Mouse (Mus musculus) midbrain, embryonic 10.5 days (tissue): Measurements from ENCODE around the gene Ubfd1. TPM values are rescaled to one million over a fixed set of nuclear protein-coding genes. Genes with fewer than 3 reads are reported as not detected.
"Not testable (repeated sequence)": the region's sequence is repeated elsewhere in the genome, so short reads cannot be mapped to it uniquely, and the experiment has no call there.

Experiments used
- DNase-seq: peaks from one replicate; pipeline ENCODE4 v3.0.0-alpha.2; 2017; ENCODE audit warnings: low spot score
- H3K27ac ChIP-seq: fragments of 300-500 bp; sonication (generic); replicated peaks from 2 replicates; pipeline ENCODE4 v1.5.1; 2016; ENCODE audit warnings: mild to moderate bottlenecking
- H3K27me3 ChIP-seq: fragments of 300-500 bp; sonication (generic); 2 replicates; pipeline ENCODE4 v1.6.1; 2016; ENCODE audit warnings: low read depth, mild to moderate bottlenecking; ENCODE audit not compliant: poor library complexity, severe bottlenecking
- H3K36me3 ChIP-seq: fragments of 300-500 bp; sonication (generic); 2 replicates; pipeline ENCODE4 v1.6.1; 2016; ENCODE audit warnings: mild to moderate bottlenecking, moderate library complexity
- H3K4me1 ChIP-seq: fragments of 300-500 bp; sonication (generic); 2 replicates; pipeline ENCODE4 v1.6.1; 2016
- H3K4me3 ChIP-seq: fragments of 300-500 bp; sonication (generic); 2 replicates; pipeline ENCODE4 v1.5.1; 2016; ENCODE audit warnings: mild to moderate bottlenecking, moderate library complexity
- H3K9me3 ChIP-seq: fragments of 300-500 bp; sonication (generic); replicated peaks from 2 replicates; pipeline ENCODE4 v1.6.1; 2016; ENCODE audit warnings: mild to moderate bottlenecking
- WGBS: fragments of 180-500 bp; shearing (Covaris S2); methylation state at CpG from one replicate; pipeline ENCODE4 v1.1.7; 2016; 5-methylcytosine and 5-hydroxymethylcytosine counted together
- polyA plus RNA-seq: library from polyadenylated mRNA; unstranded; fragments of >200 nt; fragmentation: Nextera tagmentation; extraction: Ambion mirVana; gene quantifications from 2 replicates; pipeline ENCODE4 v1.2.1, GENCODE M21; 2016

Ubfd1 gene
- polyA plus RNA-seq, 1 experiment from 2014 or later, result 64.7 TPM

GRCm38 (mm10) chr7:122099222-122099621 lies 32.2 kb downstream of the Ubfd1 start:
- 80% methylated on average over 4 of the region's 4 CpGs for WGBS
- H3K27ac ChIP-seq, result no peak overlapping the region
- H3K36me3 ChIP-seq, result peaks cover 49% of the 10 kb centered on the region
- H3K4me1 ChIP-seq, result peaks cover 17% of the 10 kb centered on the region
- H3K9me3 ChIP-seq, result no peaks in the 10 kb centered on the region
- no peaks in the 10 kb centered on the region for H3K27me3 ChIP-seq
- peak; percentile 20 for DNase-seq
- H3K4me3 ChIP-seq, result no peak overlapping the region

GRCm38 (mm10) chr7:122101014-122101746 lies 34.2 kb downstream of the Ubfd1 start:
- not testable (repeated sequence) for H3K9me3 ChIP-seq, H3K27me3 ChIP-seq
- DNase-seq, result peak; percentile 77
- Histone ChIP-seq H3K27ac (peak overlapping the region; percentile 93), H3K36me3 (peaks cover 30% of the 10 kb centered on the region), H3K4me1 (peaks cover 17% of the 10 kb centered on the region), H3K4me3 (peak overlapping the region; percentile 75)
- WGBS, result 8% methylated on average over 28 of the region's 28 CpGs

GRCm38 (mm10) chr7:122101747-122102244 lies 34.8 kb downstream of the Ubfd1 start, which contains the start of gene Ndufab1:
Ndufab1 (minus strand) TSS chr7:122101886.
- Histone ChIP-seq H3K4me3 (peak within 1 kb of the TSS; percentile 75), H3K9me3 (no peaks in the 10 kb centered on the region), H3K36me3 (peaks cover 28% of the 10 kb centered on the region), H3K27me3 (no peaks in the 10 kb centered on the region), H3K4me1 (peaks cover 17% of the 10 kb centered on the region), H3K27ac (peak within 1 kb of the TSS; percentile 93)
- peak; percentile 88 for DNase-seq
- under 1% methylated on average over 43 of the region's 43 CpGs for WGBS

GRCm38 (mm10) chr7:122108206-122108605 lies 41.2 kb downstream of the Ubfd1 start:
- Histone ChIP-seq H3K4me1 (no peaks in the 10 kb centered on the region), H3K4me3 (no peak overlapping the region), H3K36me3 (peaks cover 67% of the 10 kb centered on the region), H3K9me3 (no peaks in the 10 kb centered on the region), H3K27me3 (no peaks in the 10 kb centered on the region), H3K27ac (no peak overlapping the region)
- WGBS, result 92% methylated on average over 6 of the region's 6 CpGs
- no peak for DNase-seq

- no peaks in the 10 kb centered on the region for H3K27me3 ChIP-seq
- no peak overlapping the region for H3K27ac ChIP-seq
- 89% methylated on average over 4 of the region's 4 CpGs for WGBS
- DNase-seq, result no peak
- H3K4me3 ChIP-seq, result no peak overlapping the region
- H3K36me3 ChIP-seq, result peaks cover 95% of the 10 kb centered on the region
- no peaks in the 10 kb centered on the region for H3K4me1 ChIP-seq
- no peaks in the 10 kb centered on the region for H3K9me3 ChIP-seq
Measured at GRCm38 (mm10) chr7:122123518-122123917, 56.5 kb downstream of the Ubfd1 start.

- Histone ChIP-seq H3K27me3 (no peaks in the 10 kb centered on the region), H3K4me1 (no peaks in the 10 kb centered on the region), H3K9me3 (no peaks in the 10 kb centered on the region), H3K36me3 (peaks cover 91% of the 10 kb centered on the region), H3K27ac (no peak overlapping the region), H3K4me3 (no peak overlapping the region)
- no peak for DNase-seq
- WGBS, result 77% methylated on average over 8 of the region's 8 CpGs
Measured at GRCm38 (mm10) chr7:122125636-122126035, 58.7 kb downstream of the Ubfd1 start.

- peaks cover 7% of the 10 kb centered on the region for H3K4me1 ChIP-seq
- H3K36me3 ChIP-seq, result peaks cover 78% of the 10 kb centered on the region
- no peak overlapping the region for H3K4me3 ChIP-seq
- H3K9me3 ChIP-seq, result no peaks in the 10 kb centered on the region
- no peak overlapping the region for H3K27ac ChIP-seq
- WGBS, result 93% methylated on average over 11 of the region's 11 CpGs
- no peak for DNase-seq
- H3K27me3 ChIP-seq, result no peaks in the 10 kb centered on the region
Measured at GRCm38 (mm10) chr7:122126946-122127345, 60.0 kb downstream of the Ubfd1 start.

Other genes with a start within 250 kb of the Ubfd1 start
- gene Scnn1b, start 202.1 kb upstream of the Ubfd1 start, polyA plus RNA-seq, result 0.06 TPM in 1 of 2 replicates, not detected in the other
- 22.1 and 25.4 TPM in 2 replicates for gene Cog7, start 85.5 kb upstream of the Ubfd1 start, polyA plus RNA-seq
- 81.5 and 90.3 TPM in 2 replicates for gene Gga2, start 46.0 kb upstream of the Ubfd1 start, polyA plus RNA-seq
- gene Ears2, start 88 bp downstream of the Ubfd1 start, polyA plus RNA-seq, result 18.9 and 19.2 TPM in 2 replicates
- 757 and 815 TPM in 2 replicates for gene Ndufab1, start 34.7 kb downstream of the Ubfd1 start, polyA plus RNA-seq
- 21.0 and 26.0 TPM in 2 replicates for gene Palb2, start 65.8 kb downstream of the Ubfd1 start, polyA plus RNA-seq
- 130 and 143 TPM in 2 replicates for gene Dctn5, start 65.9 kb downstream of the Ubfd1 start, polyA plus RNA-seq
- gene Plk1, start 92.3 kb downstream of the Ubfd1 start, polyA plus RNA-seq, result 222 and 248 TPM in 2 replicates
- gene Ern2, start 119.0 kb downstream of the Ubfd1 start, polyA plus RNA-seq, result 0.11 TPM in 1 of 2 replicates, not detected in the other
- gene Chp2, start 152.3 kb downstream of the Ubfd1 start, polyA plus RNA-seq, result 0.21 TPM in 1 of 2 replicates, not detected in the other
- gene Prkcb, start 221.6 kb downstream of the Ubfd1 start, polyA plus RNA-seq, result 5.7 and 9.7 TPM in 2 replicates